Mouse (Mus musculus) embryonic facial prominence, embryonic 12.5 days (tissue): Measurements from ENCODE around the gene Cd164. TPM values are rescaled to one million over a fixed set of nuclear protein-coding genes. Genes with fewer than 3 reads are reported as not detected.

ENCODE experiments used
- ATAC-seq: fragments of 200-750 bp; cut with Nextera tagmentation; 2 replicates; pipeline ENCODE4 v1.8.0; 2017; ENCODE audit not compliant: insufficient number of reproducible peaks, insufficient read depth, low FRiP score, low TSS enrichment
- H3K27ac ChIP-seq: fragments of 300-500 bp; sonication (generic); 2 replicates; pipeline ENCODE4 v1.5.1; 2016; ENCODE audit warnings: mild to moderate bottlenecking
- H3K27me3 ChIP-seq: fragments of 300-500 bp; sonication (generic); 2 replicates; pipeline ENCODE4 v1.6.1; 2016; ENCODE audit warnings: mild to moderate bottlenecking, moderate library complexity
- H3K36me3 ChIP-seq: fragments of 300-500 bp; sonication (generic); 2 replicates; pipeline ENCODE4 v1.6.1; 2016; ENCODE audit warnings: mild to moderate bottlenecking
- H3K4me1 ChIP-seq: fragments of 300-500 bp; sonication (generic); 2 replicates; pipeline ENCODE4 v1.6.1; 2016
- H3K4me2 ChIP-seq: fragments of 300-500 bp; sonication (generic); replicated peaks from 2 replicates; pipeline ENCODE4 v1.6.1; 2016; ENCODE audit warnings: mild to moderate bottlenecking, moderate library complexity
- H3K4me3 ChIP-seq: fragments of 300-500 bp; sonication (generic); 2 replicates; pipeline ENCODE4 v1.5.1; 2016; ENCODE audit warnings: mild to moderate bottlenecking
- H3K9ac ChIP-seq: fragments of 300-500 bp; sonication (generic); 2 replicates; pipeline ENCODE4 v1.6.1; 2016; ENCODE audit warnings: mild to moderate bottlenecking, moderate library complexity
- H3K9me3 ChIP-seq: fragments of 300-500 bp; sonication (generic); 2 replicates; pipeline ENCODE4 v1.6.1; 2016; ENCODE audit warnings: mild to moderate bottlenecking, moderate library complexity
- WGBS: fragments of 180-500 bp; shearing (Covaris S2); methylation state at CpG from one replicate; pipeline ENCODE4 v1.1.7; 2016; 5-methylcytosine and 5-hydroxymethylcytosine counted together
- polyA plus RNA-seq: library from polyadenylated mRNA; unstranded; fragments of >200 nt; fragmentation: Nextera tagmentation; extraction: Ambion mirVana; gene quantifications from 2 replicates; pipeline ENCODE4 v1.2.1, GENCODE M21; 2016

The Cd164 gene
- polyA plus RNA-seq, 1 experiment from 2014 or later: 178 TPM

GRCm38 (mm10) chr10:41537226-41537982 lies 18.2 kb downstream of the Cd164 start:
- Histone ChIP-seq H3K9ac (no peak overlapping the region), H3K4me2 (no peak overlapping the region), H3K27ac (no peak overlapping the region), H3K4me3 (no peak overlapping the region), H3K9me3 (no peaks in the 10 kb centered on the region), H3K4me1 (no peaks in the 10 kb centered on the region), H3K27me3 (no peaks in the 10 kb centered on the region), H3K36me3 (peaks cover 48% of the 10 kb centered on the region)
- WGBS: 89% methylated on average over 4 of the region's 4 CpGs
- no peak for ATAC-seq

DNA sequence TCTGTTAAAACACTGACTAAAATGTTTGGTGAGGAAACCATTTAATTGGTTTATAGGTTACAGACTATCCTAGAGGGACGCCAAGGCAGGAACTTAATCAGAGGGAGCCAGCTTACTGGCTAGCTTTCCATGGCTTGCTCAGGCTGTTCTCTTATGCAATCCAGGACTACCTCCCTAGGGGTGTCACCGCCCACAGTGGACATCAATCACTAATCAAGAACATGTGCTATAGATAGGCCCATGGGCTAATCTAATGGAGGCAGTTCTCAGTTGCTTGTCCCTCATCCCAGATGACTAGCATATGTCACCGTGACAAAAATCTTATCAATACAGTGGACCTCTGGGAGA lies 18.7 kb downstream of the Cd164 start:
- Histone ChIP-seq H3K36me3 (peaks cover 43% of the 10 kb centered on the region), H3K4me1 (no peaks in the 10 kb centered on the region), H3K4me3 (no peak overlapping the region), H3K9me3 (no peaks in the 10 kb centered on the region), H3K4me2 (no peak overlapping the region), H3K27ac (no peak overlapping the region), H3K27me3 (no peaks in the 10 kb centered on the region), H3K9ac (no peak overlapping the region)
- ATAC-seq: no peak
- 78% methylated on average over 3 of the region's 3 CpGs for whole genome bisulfite sequencing

DNA sequence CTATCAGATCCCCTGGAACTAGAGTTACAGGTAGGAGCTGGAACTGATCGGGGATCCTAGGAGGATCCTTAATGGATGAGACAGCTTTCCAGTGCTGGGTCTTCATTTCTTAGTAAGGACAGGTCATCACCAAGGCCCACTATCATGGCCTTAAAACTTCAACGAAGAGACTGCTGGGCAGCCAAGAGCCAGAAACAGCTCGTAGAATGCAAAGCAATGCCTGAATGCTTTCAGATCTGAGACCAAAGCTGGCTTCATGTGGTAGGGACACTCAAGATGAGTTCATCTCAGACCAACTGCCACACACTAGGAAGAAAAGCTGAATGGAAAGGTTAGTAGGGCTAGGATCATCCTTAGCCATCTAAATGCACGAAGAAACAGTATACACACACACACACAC lies 19.8 kb downstream of the Cd164 start:
- Histone ChIP-seq H3K27me3 (no peaks in the 10 kb centered on the region), H3K4me3 (no peak overlapping the region), H3K4me2 (no peak overlapping the region), H3K4me1 (no peaks in the 10 kb centered on the region), H3K9ac (no peak overlapping the region), H3K36me3 (peaks cover 32% of the 10 kb centered on the region), H3K27ac (no peak overlapping the region), H3K9me3 (no peaks in the 10 kb centered on the region)
- ATAC-seq: no peak
- 92% methylated on average over 4 of the region's 4 CpGs for WGBS

DNA sequence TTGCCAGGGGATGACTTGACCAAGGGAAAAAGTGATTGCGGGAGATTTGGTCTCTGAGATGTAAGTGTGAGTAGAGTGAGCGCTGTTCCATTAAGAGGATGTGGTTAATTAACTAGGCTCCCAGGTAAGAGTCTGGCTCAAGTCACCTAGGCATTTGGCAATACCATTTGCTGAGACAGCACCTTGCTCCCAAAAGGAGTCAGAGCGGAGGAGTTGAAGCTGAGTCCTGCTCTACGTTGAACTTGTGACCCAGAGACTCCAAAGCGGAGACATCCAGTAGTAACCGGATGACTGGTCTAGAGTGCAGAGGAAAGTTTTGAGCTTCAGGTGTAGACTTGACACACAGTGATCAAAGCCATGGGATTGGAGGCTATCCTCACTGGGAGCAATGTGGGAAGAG lies 22.8 kb downstream of the Cd164 start:
- ATAC-seq: no peak
- Histone ChIP-seq H3K9me3 (no peaks in the 10 kb centered on the region), H3K27me3 (no peaks in the 10 kb centered on the region), H3K36me3 (peaks cover 11% of the 10 kb centered on the region), H3K9ac (no peak overlapping the region), H3K4me1 (peaks cover 9% of the 10 kb centered on the region), H3K27ac (no peak overlapping the region), H3K4me2 (no peak overlapping the region), H3K4me3 (no peak overlapping the region)
- 94% methylated on average over 6 of the region's 6 CpGs for WGBS

DNA sequence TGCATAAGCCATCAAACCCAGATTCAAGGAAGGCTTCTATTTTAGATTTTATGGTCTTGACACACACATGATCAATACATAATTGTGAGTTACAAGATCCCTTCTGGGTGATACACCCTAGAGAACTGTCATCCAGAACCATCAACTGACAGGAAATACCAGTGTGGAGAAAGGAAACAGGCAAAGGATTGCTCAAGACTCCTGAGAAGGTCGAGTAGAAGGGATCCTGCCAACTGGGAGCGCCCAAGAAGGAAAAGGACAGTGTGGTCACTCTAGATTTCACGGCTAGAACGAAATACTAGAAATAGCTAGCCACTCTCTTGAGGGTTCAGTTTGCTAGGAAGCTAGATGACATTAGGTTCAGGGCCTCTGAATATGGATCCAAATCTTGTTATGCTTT lies 24.2 kb downstream of the Cd164 start:
- ATAC-seq: no peak
- H3K9ac ChIP-seq: no peak overlapping the region
- peaks cover 9% of the 10 kb centered on the region for H3K4me1 ChIP-seq

GRCm38 (mm10) chr10:41543844-41544243 lies 24.6 kb downstream of the Cd164 start:
- WGBS: 72% methylated on average over 2 of the region's 2 CpGs
- H3K27ac ChIP-seq: no peak overlapping the region
- ATAC-seq: no peak

More for the DNA sequence above, 24.2 kb downstream of the Cd164 start:
- WGBS: 81% methylated on average over 4 of the region's 4 CpGs
- Histone ChIP-seq H3K9me3 (no peaks in the 10 kb centered on the region), H3K4me2 (no peak overlapping the region), H3K4me3 (no peak overlapping the region), H3K27me3 (no peaks in the 10 kb centered on the region), H3K27ac (no peak overlapping the region), H3K36me3 (0 out of 2 replicates have a peak, but pooled peaks cover 4% of the 10 kb centered on the region)

GRCm38 (mm10) chr10:41544481-41545190 lies 25.4 kb downstream of the Cd164 start:
- Histone ChIP-seq H3K27me3 (no peaks in the 10 kb centered on the region), H3K4me1 (peaks cover 9% of the 10 kb centered on the region), H3K4me3 (no peak overlapping the region), H3K9ac (no peak overlapping the region), H3K27ac (no peak overlapping the region), H3K4me2 (no peak overlapping the region), H3K9me3 (peaks cover 5% of the 10 kb centered on the region; the same call in 1 of the 2 replicates), H3K36me3 (no peaks in the 10 kb centered on the region)
- WGBS: 6% methylated on average over 7 of the region's 7 CpGs
- no peak for ATAC-seq

More at GRCm38 (mm10) chr10:41543844-41544243, 24.6 kb downstream of the Cd164 start:
- H3K4me3 ChIP-seq: no peak overlapping the region
- no peaks in the 10 kb centered on the region for H3K27me3 ChIP-seq
- H3K4me1 ChIP-seq: peaks cover 9% of the 10 kb centered on the region
- H3K9ac ChIP-seq: no peak overlapping the region
- H3K36me3 ChIP-seq: 0 out of 2 replicates have a peak, but pooled peaks cover 4% of the 10 kb centered on the region
- H3K9me3 ChIP-seq: no peaks in the 10 kb centered on the region
- no peak overlapping the region for H3K4me2 ChIP-seq

DNA sequence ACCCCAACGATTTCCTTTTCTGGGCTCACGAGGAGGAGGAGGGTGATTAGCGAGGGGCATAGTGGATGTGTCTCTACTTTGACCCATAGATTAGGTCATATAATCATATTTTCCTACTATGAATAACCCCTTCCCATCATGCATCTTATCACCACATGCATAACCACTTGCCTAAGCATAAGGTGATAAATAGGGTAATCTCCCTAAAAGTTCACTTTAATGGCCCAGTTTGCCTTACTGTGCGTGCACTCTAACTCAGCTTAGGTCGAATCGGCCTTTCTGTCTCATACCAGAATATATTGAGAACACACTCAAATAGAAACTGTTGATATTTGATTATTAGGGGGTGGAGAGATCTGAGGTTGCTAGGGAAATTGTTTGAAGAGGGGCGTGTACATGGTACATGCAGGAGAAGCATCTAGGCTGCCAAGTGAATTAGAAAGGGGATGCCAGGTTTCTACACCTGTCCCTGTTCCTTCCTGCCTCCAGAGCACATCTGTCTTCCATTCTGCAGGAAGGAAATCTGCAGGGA lies 26.1 kb downstream of the Cd164 start:
- peaks cover 5% of the 10 kb centered on the region; the same call in 1 of the 2 replicates for H3K9me3 ChIP-seq
- H3K9ac ChIP-seq: no peak overlapping the region
- H3K4me3 ChIP-seq: no peak overlapping the region
- ATAC-seq: no peak
- no peaks in the 10 kb centered on the region for H3K36me3 ChIP-seq
- H3K27me3 ChIP-seq: no peaks in the 10 kb centered on the region
- H3K4me1 ChIP-seq: peaks cover 9% of the 10 kb centered on the region
- 52% methylated on average over 7 of the region's 7 CpGs for WGBS
- no peak overlapping the region for H3K4me2 ChIP-seq
- no peak overlapping the region for H3K27ac ChIP-seq

DNA sequence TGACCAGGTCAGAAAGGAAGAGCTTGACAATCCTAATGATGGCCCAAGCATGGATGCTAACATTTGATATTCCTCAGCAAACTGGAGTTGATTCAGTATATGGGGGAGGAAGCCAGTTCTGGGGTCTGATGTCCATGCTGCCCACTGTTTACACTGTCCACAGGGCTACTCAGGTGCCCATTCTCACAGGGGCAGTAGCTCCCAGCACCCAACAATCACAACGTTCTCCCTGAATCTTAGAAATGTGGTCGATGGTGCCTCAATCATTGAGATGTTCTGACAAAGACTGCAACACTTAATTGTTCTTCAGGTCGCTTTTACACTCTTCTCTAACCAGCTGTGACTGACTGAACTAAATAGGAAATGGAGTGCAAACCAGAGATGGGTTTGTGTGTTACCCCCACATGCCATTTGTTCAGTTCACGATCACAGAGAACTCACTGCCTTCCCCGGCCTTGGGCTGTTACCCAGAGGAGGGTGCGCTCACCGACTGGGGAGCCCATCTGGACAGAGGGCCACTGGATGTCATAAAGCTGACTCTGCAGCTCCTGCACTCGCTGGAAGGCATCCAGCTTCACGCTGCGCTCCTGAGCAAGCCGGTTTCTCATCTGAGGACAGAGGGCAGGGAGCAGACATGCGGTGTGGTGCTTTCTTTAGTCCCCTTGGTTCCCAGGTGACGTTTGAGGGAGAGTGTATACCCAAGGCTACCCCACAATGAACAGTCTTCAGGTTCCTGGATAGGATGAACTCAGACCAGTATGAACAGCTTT lies 27.4 kb downstream of the Cd164 start:
- WGBS: 66% methylated on average over 13 of the region's 13 CpGs
- Histone ChIP-seq H3K9ac (no peak overlapping the region), H3K27me3 (no peaks in the 10 kb centered on the region), H3K9me3 (peaks cover 5% of the 10 kb centered on the region; the same call in 1 of the 2 replicates), H3K36me3 (no peaks in the 10 kb centered on the region), H3K4me2 (no peak overlapping the region), H3K4me1 (peaks cover 15% of the 10 kb centered on the region), H3K4me3 (no peak overlapping the region), H3K27ac (no peak overlapping the region)
- no peak for ATAC-seq

GRCm38 (mm10) chr10:41550711-41551110 lies 31.5 kb downstream of the Cd164 start:
- Histone ChIP-seq H3K4me2 (no peak overlapping the region), H3K9ac (no peak overlapping the region), H3K36me3 (no peaks in the 10 kb centered on the region), H3K9me3 (peaks cover 5% of the 10 kb centered on the region; the same call in 1 of the 2 replicates), H3K27ac (no peak overlapping the region), H3K27me3 (no peaks in the 10 kb centered on the region), H3K4me1 (peaks cover 21% of the 10 kb centered on the region), H3K4me3 (no peak overlapping the region)
- ATAC-seq: no peak
- 65% methylated on average over 7 of the region's 7 CpGs for WGBS

GRCm38 (mm10) chr10:41552319-41552718 lies 33.1 kb downstream of the Cd164 start:
- no peak for ATAC-seq
- Histone ChIP-seq H3K4me2 (no peak overlapping the region), H3K9ac (no peak overlapping the region), H3K4me1 (peaks cover 21% of the 10 kb centered on the region), H3K9me3 (peaks cover 5% of the 10 kb centered on the region; the same call in 1 of the 2 replicates), H3K27ac (peak overlapping the region; percentile 2; the same call in 1 of the 2 replicates), H3K27me3 (no peaks in the 10 kb centered on the region), H3K4me3 (no peak overlapping the region), H3K36me3 (no peaks in the 10 kb centered on the region)
- WGBS: 15% methylated on average over 3 of the region's 3 CpGs
